Mouse (Mus musculus): ENCODE data around the gene Elmo3. TPM values are rescaled to one million over a fixed set of nuclear protein-coding genes. Genes with fewer than 3 reads are reported as not detected.

Gene Elmo3
- total and polyA plus RNA-seq, 2 experiments from 2014 or later: 0.71 to 0.81 TPM

- no peak overlapping the region for H3K9ac ChIP-seq (replicated peaks; ENCODE audit: low read length, poor library complexity, severe bottlenecking)
- ATAC-seq (ENCODE audit: low FRiP score) (no peak), DNase-seq (ENCODE audit: low spot score) (no peak)
- peak overlapping the region; percentile 35; the same call in 1 of the 2 replicates for H3K4me2 ChIP-seq (ENCODE audit: low read depth, low read length, poor library complexity, severe bottlenecking)
- H3K36me3 ChIP-seq (ENCODE audit: insufficient read depth, low read length): no peaks in the 10 kb centered on the region
- H3K4me1 ChIP-seq (ENCODE audit: insufficient read depth, low read length): peaks cover 9% of the 10 kb centered on the region
- H3K27ac ChIP-seq (ENCODE audit: low read depth, low read length): no peak overlapping the region
- 3% methylated on average over 11 of the region's 11 CpGs for WGBS
- TF ChIP-seq CTCF (IDR thresholded peaks at IDR 0.05): peak; percentile 17; the same call in 1 of the 2 replicates
- no peaks in the 10 kb centered on the region for H3K9me3 ChIP-seq (ENCODE audit: low read length)
- peaks cover 66% of the 10 kb centered on the region for H3K27me3 ChIP-seq (ENCODE audit: insufficient read depth, low read length)
- 0 out of 2 replicates have a peak overlapping the region, but pooled peaks have one; percentile 5 for H3K4me3 ChIP-seq (ENCODE audit: low read depth, low read length)
Observed at GRCm38 (mm10) chr8:105270916-105271186, 34.5 kb upstream of the Elmo3 start.

DNA sequence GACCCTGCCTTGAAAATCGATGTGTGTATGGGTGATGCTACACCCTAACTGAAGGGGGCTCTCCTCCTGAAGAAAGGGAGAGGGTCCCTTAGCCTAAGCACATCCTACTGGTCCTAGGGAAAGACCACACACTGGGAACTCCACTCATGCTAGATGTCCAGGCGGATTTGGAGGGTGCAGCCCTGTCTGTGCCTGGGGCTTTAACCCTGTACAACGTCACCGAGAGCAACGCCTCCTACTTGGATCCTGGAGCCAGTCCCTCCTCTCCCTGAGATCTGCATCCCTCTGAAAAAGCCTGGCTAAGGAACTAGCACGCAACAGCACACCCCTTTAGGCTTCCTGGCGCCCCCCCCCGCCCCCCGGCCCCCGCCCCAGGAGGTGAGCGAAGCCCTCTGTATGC, 30.0 kb upstream of the Elmo3 start:
- ATAC-seq (ENCODE audit: low FRiP score) (no peak), DNase-seq (ENCODE audit: low spot score) (no peak)
- Histone ChIP-seq H3K27me3 (ENCODE audit: insufficient read depth, low read length) (peaks cover 41% of the 10 kb centered on the region), H3K4me2 (ENCODE audit: low read depth, low read length, poor library complexity, severe bottlenecking) (peak overlapping the region; percentile 89), H3K36me3 (ENCODE audit: insufficient read depth, low read length) (peaks cover 7% of the 10 kb centered on the region), H3K4me1 (ENCODE audit: insufficient read depth, low read length) (peaks cover 19% of the 10 kb centered on the region), H3K9ac (replicated peaks; ENCODE audit: low read length, poor library complexity, severe bottlenecking) (0 out of 2 replicates have a peak overlapping the region, but pooled peaks have one; percentile 24), H3K9me3 (ENCODE audit: low read length) (no peaks in the 10 kb centered on the region), H3K4me3 (ENCODE audit: low read depth, low read length) (peak overlapping the region; percentile 47), H3K27ac (ENCODE audit: low read depth, low read length) (no peak overlapping the region)
- 5% methylated on average over 11 of the region's 11 CpGs for WGBS
- 0 out of 2 replicates have a peak, but pooled peaks have one; percentile 12 for TF ChIP-seq CTCF (IDR thresholded peaks at IDR 0.05)

- no peak for ATAC-seq (ENCODE audit: low FRiP score)
- Histone ChIP-seq H3K27me3 (ENCODE audit: insufficient read depth, low read length) (peaks cover 37% of the 10 kb centered on the region), H3K36me3 (ENCODE audit: insufficient read depth, low read length) (peaks cover 10% of the 10 kb centered on the region), H3K4me1 (ENCODE audit: insufficient read depth, low read length) (peaks cover 14% of the 10 kb centered on the region), H3K9ac (replicated peaks; ENCODE audit: low read length, poor library complexity, severe bottlenecking) (peak within 1 kb of the TSS; percentile 60), H3K4me2 (ENCODE audit: low read depth, low read length, poor library complexity, severe bottlenecking) (peak within 1 kb of the TSS; percentile 89), H3K4me3 (ENCODE audit: low read depth, low read length) (peak within 1 kb of the TSS; percentile 47), H3K27ac (ENCODE audit: low read depth, low read length) (0 out of 2 replicates have a peak within 1 kb of the TSS, but pooled peaks have one; percentile 38), H3K9me3 (ENCODE audit: low read length) (no peaks in the 10 kb centered on the region)
- 3% methylated on average over 10 of the region's 10 CpGs for WGBS
- TF ChIP-seq CTCF (IDR thresholded peaks at IDR 0.05): no peak
- DNase-seq (ENCODE audit: low spot score): no peak
Observed at GRCm38 (mm10) chr8:105275840-105276239, 29.6 kb upstream of the Elmo3 start, which contains the start of gene Nol3. Gene Nol3, plus strand, starts transcription at chr8:105276140.

DNA sequence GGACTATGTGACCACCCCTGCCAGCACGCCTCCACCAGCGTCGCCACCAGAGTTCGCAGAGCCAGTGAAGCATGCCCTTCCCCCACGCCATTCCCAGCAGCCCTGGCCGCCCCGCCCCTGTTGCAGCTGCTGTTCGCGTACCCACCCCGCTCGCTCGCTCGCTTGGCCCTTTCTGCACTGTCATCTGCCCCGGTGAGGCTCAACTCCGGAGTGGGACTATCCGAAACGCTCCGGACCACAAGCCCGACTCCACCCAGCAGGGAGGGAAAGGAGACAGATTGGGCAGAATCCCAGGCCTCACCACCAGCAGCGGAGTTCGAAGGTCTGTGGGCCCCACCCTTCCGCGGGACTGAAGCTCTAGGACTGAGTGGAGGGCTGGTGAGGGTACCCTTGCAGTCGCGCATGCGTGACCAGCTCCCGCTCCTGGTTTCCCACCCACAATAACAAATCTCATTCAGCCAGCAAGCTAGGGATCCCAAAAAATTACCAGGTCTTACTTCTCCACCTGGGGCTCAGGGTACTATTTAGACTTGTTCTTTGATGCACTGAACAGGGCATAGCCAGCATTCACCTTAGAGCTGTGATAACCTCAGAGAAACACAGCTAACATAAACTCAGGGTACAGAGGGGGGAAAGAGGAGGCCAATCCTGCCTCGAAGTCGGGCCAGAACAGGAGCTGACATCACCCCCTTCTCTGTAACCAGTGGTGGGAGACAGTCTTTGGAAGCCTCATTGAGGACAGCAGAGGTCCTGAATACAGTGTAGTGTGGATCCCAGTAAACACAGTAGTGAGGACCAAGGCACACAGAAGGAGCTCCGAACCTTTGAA, 28.9 kb upstream of the Elmo3 start:
- TF ChIP-seq CTCF (IDR thresholded peaks at IDR 0.05): no peak
- 4% methylated on average over 30 of the region's 30 CpGs for WGBS
- DNase-seq (ENCODE audit: low spot score): no peak
- Histone ChIP-seq H3K4me3 (ENCODE audit: low read depth, low read length) (peak overlapping the region; percentile 47), H3K4me1 (ENCODE audit: insufficient read depth, low read length) (peaks cover 14% of the 10 kb centered on the region), H3K9ac (replicated peaks; ENCODE audit: low read length, poor library complexity, severe bottlenecking) (peak overlapping the region; percentile 60), H3K27me3 (ENCODE audit: insufficient read depth, low read length) (peaks cover 31% of the 10 kb centered on the region), H3K9me3 (ENCODE audit: low read length) (no peaks in the 10 kb centered on the region), H3K27ac (ENCODE audit: low read depth, low read length) (0 out of 2 replicates have a peak overlapping the region, but pooled peaks have one; percentile 38), H3K36me3 (ENCODE audit: insufficient read depth, low read length) (peaks cover 13% of the 10 kb centered on the region), H3K4me2 (ENCODE audit: low read depth, low read length, poor library complexity, severe bottlenecking) (peak overlapping the region; percentile 89)
- peak; percentile 65 for ATAC-seq (ENCODE audit: low FRiP score)

DNA sequence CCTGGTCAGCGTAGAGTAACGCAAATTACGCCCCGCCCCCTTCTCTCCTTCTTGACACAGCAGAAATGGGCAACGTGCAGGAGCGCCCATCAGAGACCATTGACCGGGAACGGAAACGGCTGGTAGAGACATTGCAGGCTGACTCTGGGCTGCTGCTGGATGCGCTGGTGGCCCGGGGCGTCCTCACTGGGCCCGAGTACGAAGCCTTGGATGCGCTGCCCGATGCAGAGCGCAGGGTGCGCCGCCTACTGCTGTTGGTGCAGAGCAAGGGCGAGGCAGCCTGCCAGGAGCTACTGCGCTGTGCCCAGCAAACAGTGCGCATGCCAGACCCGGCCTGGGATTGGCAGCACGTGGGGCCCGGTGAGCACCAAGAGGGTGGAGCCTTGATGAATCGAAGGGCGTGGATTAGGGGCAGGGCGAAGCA, 26.5 kb upstream of the Elmo3 start:
- TF ChIP-seq CTCF (IDR thresholded peaks at IDR 0.05): peak; percentile 53
- Histone ChIP-seq H3K27me3 (ENCODE audit: insufficient read depth, low read length) (peaks cover 14% of the 10 kb centered on the region; the same call in 1 of the 2 replicates), H3K9me3 (ENCODE audit: low read length) (no peaks in the 10 kb centered on the region), H3K4me2 (ENCODE audit: low read depth, low read length, poor library complexity, severe bottlenecking) (peak overlapping the region; percentile 42), H3K4me3 (ENCODE audit: low read depth, low read length) (peak overlapping the region; percentile 18; the same call in 1 of the 2 replicates), H3K27ac (ENCODE audit: low read depth, low read length) (no peak overlapping the region), H3K36me3 (ENCODE audit: insufficient read depth, low read length) (peaks cover 32% of the 10 kb centered on the region), H3K9ac (replicated peaks; ENCODE audit: low read length, poor library complexity, severe bottlenecking) (no peak overlapping the region), H3K4me1 (ENCODE audit: insufficient read depth, low read length) (peaks cover 14% of the 10 kb centered on the region)
- DNase-seq (ENCODE audit: low spot score) (peak; percentile 81), ATAC-seq (ENCODE audit: low FRiP score) (peak; percentile 38; the same call in 1 of the 2 replicates)
- WGBS: 7% methylated on average over 28 of the region's 28 CpGs

- Histone ChIP-seq H3K27ac (ENCODE audit: low read depth, low read length) (no peak overlapping the region), H3K9me3 (ENCODE audit: low read length) (no peaks in the 10 kb centered on the region), H3K27me3 (ENCODE audit: insufficient read depth, low read length) (no peaks in the 10 kb centered on the region), H3K4me1 (ENCODE audit: insufficient read depth, low read length) (peaks cover 13% of the 10 kb centered on the region), H3K4me3 (ENCODE audit: low read depth, low read length) (no peak overlapping the region), H3K4me2 (ENCODE audit: low read depth, low read length, poor library complexity, severe bottlenecking) (no peak overlapping the region), H3K9ac (replicated peaks; ENCODE audit: low read length, poor library complexity, severe bottlenecking) (no peak overlapping the region), H3K36me3 (ENCODE audit: insufficient read depth, low read length) (peaks cover 37% of the 10 kb centered on the region)
- DNase-seq (ENCODE audit: low spot score) (no peak), ATAC-seq (ENCODE audit: low FRiP score) (no peak)
- TF ChIP-seq CTCF (IDR thresholded peaks at IDR 0.05): no peak
- WGBS: 58% methylated on average over 3 of the region's 3 CpGs
Observed at GRCm38 (mm10) chr8:105280567-105280966, 24.8 kb upstream of the Elmo3 start.
